Mouse (Mus musculus) ovary, postnatal 10 days (tissue): ENCODE data around the gene Rnf8.
A peak's percentile ranks its signal among the peaks of the same experiment; 100 is the strongest.

ENCODE experiments used
- DNase-seq: peaks from one replicate; pipeline ENCODE4 v3.0.0; 2022; ENCODE audit warnings: low spot score

Rnf8 gene

DNA sequence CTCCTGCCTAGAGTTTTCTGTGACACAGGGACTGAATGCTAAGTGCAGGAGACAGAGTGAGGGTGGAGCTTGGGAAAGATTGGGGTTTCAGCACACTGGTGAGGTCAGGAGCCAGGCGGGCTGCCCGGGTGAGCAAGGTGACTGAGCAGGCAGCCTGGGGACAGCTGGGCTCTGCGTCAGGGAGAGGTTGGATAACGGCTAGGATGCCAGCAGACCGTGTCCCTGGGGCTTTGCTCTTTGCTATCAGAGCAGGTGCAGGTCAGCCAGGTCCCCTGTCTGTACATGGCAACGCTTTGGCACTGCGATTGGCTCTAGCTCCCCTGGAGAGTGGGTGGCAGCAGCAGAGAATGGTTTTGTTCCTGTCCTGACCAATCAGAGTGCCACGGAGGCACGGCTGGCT, 12.7 kb downstream of the Rnf8 start:
- no peak for DNase-seq

DNA sequence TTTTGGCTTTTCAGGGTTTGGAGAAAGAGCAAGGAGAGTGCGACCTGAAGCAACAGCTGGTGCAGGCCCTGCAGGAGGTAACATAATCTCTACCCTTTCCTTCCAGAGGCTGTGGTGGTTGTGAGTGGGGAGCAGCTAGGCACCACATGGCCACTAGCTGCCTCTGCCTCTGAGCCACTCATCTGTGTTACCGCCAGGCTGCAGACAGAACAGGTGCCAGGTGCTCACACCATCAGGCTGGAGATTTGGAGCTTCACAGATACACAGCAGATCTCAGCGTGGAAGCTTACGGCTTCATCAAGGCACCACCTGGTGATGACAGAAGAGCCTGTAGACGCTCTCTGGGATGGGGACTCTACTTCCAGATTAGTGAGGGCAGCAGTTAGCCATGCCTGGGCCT, 14.4 kb downstream of the Rnf8 start:
- DNase-seq = no peak

DNA sequence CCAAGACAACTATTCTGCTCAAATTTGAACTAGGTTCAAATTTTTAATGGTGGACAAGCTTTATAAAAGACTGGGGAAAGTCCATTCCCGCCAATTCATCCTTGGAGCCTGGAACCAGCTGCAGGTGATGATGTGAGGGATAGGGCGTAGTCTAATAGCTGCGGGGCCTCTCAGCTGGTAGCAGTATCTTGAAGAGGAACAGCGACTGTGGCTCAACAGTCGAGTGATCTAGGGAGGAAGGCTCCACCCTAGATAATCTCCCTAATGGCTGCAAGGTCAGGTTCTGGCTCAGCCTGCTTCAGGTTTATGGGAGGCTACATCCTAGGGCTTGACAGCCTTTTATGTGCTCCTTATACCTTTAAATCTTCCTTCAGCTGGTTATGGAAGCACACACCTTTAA, 15.0 kb downstream of the Rnf8 start:
- no peak for DNase-seq

DNA sequence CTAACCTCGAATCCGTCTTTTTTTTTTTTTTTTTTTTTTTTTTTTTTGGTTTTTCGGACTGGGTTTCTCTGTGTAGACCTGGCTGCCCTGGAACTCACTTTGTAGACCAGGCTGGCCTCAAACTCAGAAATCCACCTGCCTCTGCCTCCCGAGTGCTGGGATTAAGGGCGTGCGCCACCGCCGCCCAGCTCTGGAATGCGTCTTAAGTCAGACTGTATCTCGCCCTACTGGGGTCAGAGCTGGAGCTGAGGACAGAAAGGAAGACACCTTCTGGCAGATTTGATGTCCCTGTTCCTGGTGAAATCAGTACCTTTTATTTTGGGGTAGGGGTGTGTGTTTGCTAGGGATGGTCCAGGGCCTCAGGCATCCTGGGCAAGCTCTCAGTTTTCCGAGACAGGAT, 17.7 kb downstream of the Rnf8 start:
- no peak for DNase-seq

DNA sequence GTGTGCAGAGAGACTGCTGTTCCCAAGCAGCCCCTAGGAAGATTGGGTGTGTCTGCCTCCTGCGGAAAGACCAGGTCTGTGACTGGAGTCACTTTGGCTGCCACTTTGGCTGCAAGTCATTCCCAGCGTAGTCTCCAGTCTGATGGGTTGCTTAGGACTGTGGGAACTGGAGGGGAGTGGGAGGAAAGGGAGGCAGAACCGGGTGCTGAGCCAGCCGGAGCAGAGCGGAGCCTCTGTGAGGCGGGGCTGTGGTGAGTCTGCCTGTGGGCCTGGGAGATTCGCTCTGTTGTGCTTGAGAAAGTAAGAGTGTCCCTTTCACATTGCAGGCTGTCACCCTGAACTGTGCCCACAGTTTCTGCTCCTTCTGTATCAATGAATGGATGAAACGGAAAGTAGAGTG, 20.9 kb downstream of the Rnf8 start:
- DNase-seq = no peak

DNA sequence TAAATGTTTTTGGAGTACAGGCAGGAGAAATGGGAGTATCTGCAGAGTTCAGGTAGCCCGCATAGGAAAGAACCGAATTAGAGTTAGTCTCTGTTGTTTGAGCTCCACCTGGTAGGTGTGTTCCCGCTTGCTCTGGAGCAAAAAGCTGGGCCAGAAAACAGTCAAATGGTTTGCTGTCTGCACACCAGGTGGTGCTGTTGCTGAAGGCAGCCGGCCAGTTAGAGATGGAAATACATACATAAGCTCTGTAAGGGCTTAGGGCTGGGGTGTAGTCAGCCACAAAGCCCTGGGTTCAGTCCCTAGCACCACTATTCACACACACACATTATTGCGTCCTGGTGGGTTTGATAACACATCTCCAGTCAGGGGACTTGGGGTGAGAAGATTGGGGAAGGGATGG, 21.5 kb downstream of the Rnf8 start:
- no peak for DNase-seq

DNA sequence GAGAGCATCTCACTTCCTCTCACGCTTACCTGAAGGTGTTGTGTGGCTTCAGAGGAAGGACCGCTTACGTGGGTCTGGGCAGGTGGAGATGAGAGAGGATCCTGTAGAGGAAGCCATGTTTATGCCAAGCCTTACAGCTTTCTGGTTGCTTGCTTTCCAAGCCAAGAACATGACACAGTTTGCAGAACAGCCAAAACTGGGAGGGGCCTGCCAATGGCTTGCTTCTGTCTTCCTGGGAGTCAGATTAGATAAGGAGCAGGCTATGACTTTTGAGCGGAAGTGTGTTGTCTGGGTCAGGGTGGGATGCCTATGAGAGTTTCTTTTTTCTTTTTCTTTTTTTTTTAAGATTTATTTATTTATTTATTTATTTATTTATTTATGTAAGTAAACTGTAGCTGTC, 22.8 kb downstream of the Rnf8 start:
- DNase-seq = no peak

DNA sequence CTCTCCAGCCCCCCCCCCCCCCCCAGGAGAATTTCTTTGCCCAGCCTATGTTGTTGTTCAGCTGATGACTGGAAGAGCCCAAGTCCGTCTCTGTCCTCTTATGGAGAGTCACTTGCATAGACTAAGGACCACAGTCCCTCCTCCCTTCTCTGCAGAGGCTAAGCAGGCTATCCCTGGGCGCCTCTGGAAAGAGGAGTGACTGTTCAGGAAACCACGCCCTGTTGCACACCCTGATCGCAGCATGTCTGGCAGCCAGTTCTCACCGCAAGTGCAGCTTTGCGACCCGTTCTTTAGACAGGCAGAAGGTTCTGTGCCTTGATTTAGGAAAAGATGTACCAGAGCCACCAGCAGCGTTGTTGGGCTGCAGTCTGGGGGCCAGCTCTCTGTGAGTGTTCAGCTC, 23.3 kb downstream of the Rnf8 start:
- DNase-seq = no peak

DNA sequence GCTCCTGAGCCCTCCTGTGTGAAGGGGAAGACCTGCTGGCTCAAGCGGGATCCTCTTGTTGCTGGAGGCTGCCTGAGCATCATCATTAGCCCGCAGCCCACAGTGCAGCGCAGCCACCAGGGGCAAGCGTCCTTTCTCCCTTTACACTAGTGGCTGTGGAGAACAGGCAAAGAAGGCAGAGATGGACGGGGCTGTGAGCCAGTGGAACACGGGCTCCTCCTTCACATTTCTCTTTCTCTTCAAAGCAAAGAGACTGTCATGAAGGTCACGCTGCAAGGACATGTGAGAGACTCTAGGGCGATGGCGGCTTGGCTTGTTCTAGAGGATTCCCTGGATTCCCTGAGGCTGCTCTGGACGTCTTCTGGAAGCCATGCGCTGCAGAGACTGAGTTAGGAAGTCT, 26.4 kb downstream of the Rnf8 start:
- no peak for DNase-seq

DNA sequence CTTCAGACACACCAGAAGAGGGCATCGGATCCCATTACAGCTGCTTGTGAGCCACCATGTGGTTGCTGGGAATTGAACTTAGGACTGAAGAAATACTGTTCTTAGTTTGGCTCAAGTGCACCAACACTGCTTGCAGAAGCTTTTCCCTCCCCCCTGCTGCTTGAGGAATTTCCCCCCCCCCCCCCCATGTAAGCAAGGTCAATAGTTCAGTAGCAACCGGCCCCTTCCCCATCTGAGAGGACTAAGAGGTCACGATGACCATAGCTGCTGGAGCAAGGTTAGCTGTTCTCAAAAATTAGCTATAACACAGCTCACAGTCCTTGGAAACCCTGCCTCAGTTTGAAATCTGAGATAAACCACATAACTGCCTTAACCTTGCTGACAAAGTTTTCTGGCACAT, 27.6 kb downstream of the Rnf8 start:
- DNase-seq = no peak

DNA sequence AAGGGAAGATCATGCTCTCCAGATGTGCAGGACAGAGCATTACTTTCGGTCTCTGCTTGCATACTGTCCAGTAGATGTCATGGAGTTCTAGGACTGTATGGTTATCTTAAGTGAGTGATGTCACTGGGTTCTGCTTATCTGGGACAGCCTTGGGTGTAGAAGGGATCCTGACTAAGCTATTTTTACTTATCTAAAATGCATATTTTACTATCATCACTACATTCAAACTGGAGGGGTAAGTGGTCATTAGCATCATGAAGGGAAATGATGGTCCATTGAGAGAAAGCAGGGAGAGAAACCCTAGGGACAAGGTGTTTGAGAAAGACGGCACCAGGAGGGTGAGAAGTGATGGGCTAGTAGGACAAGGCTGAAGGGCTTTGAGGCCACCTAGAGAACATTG, 43.7 kb downstream of the Rnf8 start:
- no peak for DNase-seq

DNA sequence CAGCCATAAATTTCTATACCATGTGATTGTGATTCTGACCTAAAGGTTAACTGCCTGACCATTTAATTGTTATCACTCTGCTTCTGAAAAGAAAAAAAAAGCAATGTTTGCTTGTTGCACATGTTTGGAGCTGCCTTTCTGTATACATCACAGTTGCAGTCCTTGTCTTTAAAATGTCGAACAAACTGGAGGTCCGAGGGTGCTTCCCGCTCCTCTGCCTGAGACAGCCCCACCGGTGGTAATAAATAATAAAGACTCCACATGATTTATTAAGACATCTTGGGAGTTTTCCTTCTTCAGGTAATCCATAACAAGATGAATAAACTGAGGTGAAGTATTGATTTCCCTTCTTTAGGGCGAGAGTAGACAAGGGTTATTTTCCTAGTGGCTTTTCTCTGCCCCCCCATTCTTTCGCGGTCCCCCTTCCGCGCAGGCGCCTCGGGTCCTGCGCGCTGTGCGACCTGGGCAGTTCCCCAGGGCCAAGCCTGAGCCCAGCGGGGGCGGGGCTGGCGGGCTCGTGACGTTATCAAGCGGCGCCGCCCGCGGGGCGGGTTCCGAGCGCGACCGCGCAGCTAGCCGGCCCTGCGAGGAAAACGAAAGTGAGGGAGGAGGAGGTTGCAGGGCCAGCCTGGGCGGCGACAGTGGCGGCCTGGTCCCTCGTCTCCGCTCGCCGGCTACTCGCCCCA, 45.6 kb downstream of the Rnf8 start, which contains the start of gene Cmtr1:
TSS of gene Cmtr1 (plus strand) at position 520 of the 686 bp plus-strand sequence.
- DNase-seq = peak; percentile 92

DNA sequence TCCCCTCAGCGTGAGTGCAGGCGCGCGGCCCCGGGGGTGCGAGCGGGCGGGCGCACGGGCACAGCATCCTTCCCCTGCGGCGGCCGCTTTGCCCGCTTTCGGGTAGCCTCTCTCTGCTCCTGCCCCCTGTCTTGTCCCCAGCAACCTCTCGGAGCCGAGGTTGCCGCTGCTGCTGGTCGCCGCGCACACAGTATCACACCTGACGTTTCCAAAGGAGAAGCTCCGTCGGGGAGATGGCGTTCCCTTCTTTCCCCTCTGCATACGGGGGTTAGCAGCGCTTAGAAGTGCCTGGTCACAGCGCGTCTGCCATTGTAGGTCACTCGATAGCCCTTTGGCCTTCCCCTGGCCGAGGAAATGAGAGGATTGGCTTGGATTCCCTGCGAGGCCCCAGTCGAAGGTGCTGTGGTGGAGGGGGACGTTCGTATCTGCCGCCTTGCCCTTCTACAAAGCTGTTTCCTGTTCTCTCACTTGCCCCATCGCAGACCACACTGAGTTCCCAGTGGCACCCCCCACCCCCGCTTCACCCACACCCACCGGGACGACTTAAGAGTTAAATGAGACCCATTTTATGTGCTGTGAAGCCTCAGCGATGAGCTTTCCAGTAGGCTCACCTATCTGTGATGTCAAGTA, 46.3 kb downstream of the Rnf8 start:
- DNase-seq = no peak

DNA sequence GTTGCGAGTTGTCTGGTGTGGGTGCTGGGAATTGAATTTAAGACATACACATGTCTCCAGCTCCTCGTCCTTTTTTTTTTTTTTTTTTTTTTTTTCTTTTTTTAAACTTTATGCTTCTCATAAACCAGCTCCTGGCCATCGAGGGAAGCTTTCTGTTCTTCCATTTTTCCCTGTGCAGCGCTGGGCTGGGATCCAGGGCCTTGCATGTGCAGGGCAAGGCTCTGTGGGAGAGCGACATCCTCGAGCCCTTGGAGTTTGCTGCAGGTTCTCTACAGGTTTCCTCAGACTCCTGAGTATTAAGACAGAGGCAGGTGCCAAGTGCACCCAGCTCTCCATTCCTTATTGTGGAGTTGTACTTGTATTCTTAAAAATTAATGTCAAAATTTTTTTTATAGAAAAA, 47.6 kb downstream of the Rnf8 start:
- no peak for DNase-seq

DNA sequence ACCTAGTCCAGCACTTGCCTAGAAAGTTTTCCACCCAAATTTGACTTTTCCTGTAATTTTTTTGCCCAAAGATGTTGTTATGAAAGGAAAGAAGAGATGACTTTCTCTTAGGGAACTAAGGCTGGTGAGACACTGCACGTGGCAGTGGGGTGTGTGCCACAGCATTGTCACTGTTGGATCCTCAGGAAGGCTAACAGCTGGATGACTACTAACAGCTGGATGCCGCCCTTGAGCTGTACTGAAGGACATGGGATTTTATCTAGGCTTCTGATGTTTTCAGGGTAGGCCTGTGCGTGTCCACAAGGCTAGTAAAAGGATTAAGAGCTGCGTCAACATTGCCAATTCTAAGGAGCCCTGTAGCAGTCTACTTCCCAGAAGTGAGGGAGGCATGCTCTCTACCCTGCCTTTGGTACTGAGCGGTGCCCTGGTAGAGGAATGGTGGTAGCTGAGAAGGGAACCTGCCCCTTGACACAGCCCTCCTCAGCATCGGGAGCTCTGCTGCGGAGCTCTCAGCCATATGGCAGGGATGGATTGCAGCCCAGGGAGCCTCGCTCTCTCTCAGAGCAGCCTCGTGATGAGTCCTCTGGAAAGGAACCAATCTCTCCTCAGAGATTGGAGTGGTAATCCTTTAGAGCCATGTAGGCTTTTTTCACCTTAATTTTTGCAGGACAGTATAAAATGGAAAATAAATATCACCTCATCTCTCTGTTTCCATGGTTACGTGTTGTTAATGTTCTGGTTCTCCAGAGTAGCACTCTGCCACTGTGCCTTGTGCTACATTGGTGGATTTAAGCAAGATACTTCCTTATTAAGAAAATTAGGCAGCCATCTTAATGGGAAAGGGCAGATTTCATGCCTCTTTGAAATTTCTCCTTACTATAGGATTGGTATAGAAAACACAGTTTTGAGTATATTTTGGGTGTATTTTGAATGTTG, 53.7 kb downstream of the Rnf8 start:
- DNase-seq = no peak

DNA sequence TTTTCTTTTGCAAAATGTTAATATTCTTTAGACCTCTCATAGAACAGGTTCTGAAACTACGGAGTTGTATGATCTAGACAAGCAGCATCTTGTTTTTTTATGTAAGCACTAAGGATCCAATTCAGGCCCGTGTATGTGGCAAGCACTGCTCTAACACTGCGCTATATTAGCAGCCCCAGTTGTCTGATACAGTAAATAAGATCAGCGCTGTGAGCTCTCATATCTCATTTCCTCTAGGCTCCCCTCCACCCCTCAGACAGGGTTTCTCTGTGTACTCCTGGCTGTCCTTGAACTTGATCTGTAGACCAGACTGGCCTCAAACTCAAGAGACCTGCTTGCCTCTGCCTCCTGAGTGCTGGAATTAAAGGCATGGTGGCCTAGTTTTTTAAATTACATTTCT, 54.4 kb downstream of the Rnf8 start:
- DNase-seq = no peak

DNA sequence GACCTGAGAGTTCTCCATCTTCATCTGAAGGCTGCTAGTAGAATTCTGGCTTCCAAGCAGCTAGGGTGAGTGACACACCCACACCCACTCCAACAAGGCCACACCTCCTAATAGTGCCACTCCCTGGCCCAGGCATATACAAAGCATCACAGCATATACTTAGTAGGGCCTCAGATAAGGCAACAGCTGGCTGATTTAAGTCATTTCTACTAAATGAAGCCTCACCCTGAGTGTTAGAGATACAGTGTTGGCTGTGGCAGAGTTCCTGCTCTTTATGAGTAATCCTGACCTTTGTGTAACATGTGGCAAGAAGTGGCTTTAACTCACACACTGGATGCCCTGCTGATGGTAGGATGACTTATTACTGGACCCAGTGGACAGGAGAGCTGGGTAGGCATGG, 55.3 kb downstream of the Rnf8 start:
- DNase-seq = no peak

DNA sequence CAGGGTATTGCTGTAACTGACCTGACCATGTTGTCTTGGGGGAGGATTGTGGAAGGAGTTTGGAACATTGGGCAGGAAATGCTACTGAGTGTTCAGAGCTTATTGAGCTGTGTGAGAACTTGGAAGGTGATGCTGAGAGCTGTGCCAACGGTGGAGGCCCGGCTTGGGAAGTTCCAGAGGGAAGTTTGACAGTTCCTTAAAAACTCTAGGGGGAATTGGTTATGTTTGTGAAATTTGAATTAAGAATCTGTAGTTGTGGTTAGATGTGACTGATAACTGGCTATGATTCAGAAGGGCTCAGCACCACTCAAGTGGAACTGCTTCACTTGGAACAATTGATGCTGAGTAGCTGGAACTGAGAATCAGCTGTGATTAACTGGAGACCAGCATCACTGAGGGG, 56.4 kb downstream of the Rnf8 start:
- no peak for DNase-seq

DNA sequence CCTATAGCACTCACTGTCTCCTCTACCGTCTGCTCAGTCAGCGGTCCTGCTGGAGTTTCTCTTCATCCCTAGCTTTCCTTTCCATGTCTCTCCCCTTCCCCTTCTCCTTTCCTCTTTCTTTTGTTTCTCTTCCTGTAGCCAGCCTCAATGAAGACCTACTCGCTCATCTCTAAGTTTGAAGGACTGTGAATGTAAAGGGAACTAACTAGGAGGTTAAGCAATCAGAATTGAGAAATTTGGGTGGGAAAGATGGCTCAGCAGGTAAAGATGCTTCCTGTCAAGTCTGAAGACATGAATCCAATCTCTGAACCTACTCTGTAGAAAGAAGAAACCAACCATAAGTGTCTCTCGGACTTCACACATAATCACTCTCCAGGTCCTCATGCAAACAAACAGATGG, 58.7 kb downstream of the Rnf8 start:
- DNase-seq = no peak

DNA sequence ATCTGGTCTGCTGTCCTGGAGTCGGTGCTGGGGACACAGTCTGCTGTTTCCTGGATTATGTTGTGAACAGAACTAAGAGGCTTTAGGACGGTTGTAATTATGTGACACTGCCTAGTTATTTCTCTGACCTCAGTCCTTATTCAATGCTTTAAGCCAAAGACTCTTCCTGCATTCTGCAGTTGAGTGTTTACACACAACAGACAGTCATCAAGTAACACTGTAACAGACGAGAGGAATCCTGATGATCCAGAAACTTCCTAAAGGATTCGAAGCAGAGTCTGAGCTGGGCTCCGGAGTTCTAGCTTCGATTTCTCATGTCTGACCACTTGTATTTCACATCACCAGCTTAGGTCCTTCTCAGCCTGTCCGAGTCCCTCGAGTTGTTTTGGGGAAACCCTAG, 63.9 kb downstream of the Rnf8 start:
- DNase-seq = no peak

DNA sequence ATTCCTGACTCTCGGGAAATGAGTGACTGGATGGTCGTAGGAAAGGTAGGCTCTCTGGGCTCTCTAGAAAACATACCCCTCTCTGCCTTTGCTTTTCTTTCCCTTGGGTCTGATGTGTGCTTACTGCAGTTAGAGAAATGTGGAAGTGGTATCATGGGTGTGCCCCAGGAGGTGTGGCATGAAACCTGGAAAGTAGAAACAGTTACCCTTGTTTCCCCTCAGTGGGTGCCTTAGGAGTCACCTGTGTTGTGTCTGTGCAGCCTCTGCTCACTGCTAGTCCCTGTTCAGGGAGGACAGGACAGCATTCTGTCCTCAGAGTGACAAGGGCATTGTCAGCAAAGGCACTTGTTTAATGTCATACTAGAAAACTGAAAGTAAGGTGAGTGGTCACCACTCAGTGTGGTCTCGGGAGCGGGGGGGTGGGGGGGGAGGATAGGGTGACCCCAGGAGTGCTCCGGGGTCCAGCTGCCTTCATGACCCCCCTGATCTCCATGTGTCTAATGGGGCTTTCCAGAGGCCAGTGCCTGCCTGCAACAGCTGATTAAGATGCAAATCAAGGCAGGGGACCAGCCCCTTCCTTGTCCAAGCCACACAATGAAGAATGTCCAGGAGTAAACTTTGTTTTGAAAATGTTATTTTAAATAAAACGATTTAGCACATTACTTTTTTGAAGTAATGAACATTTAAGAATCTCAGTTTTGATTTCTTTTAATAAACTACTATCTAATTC, 64.6 kb downstream of the Rnf8 start:
- DNase-seq = no peak

DNA sequence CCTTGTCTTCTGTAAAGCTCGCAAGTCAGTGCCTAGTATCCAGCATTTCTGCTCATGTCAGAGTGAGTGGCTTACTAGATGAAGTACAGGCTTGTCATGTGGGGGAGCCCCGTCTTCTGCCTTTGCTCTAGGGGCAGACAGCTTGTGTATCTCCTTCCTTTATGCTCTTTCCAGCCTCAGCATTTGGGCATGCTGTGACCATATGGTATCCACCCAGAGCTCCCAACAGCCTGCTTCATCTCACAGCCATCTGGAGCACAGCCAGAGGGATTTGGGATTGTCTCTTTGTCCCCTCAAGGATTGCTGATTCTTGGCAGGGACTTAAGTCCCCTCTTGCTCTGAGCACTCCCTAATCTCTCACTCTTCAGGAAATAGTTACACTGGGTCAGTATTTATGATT, 65.6 kb downstream of the Rnf8 start:
- no peak for DNase-seq
